Mouse (Mus musculus) E14TG2a.4 (cell line): ENCODE measurements at regions not wholly inside any gene's neighbourhood (a gene's known extent, or its start where the extent isn't known, plus 50 kb on each side); places are given as distances from the start of the nearest gene placed in this dataset.
"Not testable (repeated sequence)": the region's sequence is repeated elsewhere in the genome, so short reads cannot be mapped to it uniquely, and the experiment has no call there.

Experiments used
- H3K27me3 ChIP-seq: 2 replicates; pipeline ENCODE4 v1.6.1; 2014; ENCODE audit warnings: low read length, control low read depth; ENCODE audit not compliant: insufficient read depth
- H3K36me3 ChIP-seq: 2 replicates; pipeline ENCODE4 v1.6.1; 2014; ENCODE audit warnings: low read length, control low read depth; ENCODE audit not compliant: insufficient read depth
- H3K4me1 ChIP-seq: replicated peaks from 2 replicates; pipeline ENCODE4 v1.6.1; 2014; ENCODE audit warnings: low read depth, low read length, control low read depth
- H3K4me3 ChIP-seq: replicated peaks from 2 replicates; pipeline ENCODE4 v1.5.1; 2014; ENCODE audit warnings: mild to moderate bottlenecking, low read length
- H3K9me3 ChIP-seq: 2 replicates; pipeline ENCODE4 v1.6.1; 2014; ENCODE audit warnings: low read length, control low read depth
- CTCF ChIP-seq: conservative IDR thresholded peaks from 2 replicates; pipeline ENCODE4 v1.5.1; 2014; ENCODE audit warnings: low read length
- NANOG ChIP-seq: IDR thresholded peaks from 2 replicates; pipeline ENCODE4 v1.6.1; 2014; ENCODE audit warnings: borderline replicate concordance, low read length, mixed read lengths
- POU5F1 ChIP-seq: IDR thresholded peaks from 2 replicates; pipeline ENCODE4 v1.6.1; 2014; ENCODE audit warnings: low read length, borderline replicate concordance

DNA sequence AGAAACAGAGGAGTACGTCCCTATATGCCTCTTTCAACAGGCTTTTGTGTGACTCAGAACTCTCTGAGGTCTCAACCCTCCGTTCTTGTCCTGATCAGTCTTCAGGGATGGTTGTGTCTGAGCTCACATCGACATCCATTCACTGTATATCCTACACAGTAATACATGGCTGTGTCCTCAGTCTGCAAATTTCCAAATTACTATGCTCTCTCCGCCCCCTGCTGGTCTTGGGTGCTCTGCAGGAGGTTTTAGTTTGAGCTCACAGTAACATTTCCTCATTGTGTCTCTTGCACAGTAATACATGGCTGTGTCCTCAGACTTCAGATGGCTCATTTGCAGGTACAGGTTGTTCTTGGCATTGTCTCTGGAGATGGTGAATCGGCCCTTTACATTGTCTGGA is 53.5 kb downstream of the Adam6a start:
- peak; percentile 21 for TF ChIP-seq CTCF
- not testable (repeated sequence) for H3K4me3 ChIP-seq
- peaks cover 10% of the 10 kb centered on the region; the same call in 1 of the 2 replicates for H3K9me3 ChIP-seq

DNA sequence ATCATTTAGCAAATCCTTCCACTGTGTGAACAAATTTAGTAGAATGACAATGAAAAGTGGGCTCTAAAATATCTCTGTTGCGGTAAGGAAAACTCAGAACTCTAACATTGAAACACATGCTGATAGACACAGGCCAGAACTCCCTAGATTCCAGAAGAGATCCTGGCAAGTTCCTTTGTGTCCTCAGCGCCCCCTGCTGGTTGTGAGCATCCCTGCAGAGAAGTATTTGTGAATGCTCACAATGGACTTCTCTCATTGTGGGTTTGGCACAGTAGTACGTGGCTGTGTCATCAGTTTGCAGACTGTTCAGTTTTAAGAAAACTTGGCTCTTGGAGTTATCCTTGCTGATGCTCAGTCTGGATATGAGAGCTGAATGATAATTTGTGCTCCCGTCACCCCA is 67.2 kb downstream of the Adam6a start:
- no peak overlapping the region for H3K4me3 ChIP-seq
- H3K36me3 ChIP-seq = no peaks in the 10 kb centered on the region
- peaks cover 22% of the 10 kb centered on the region for H3K9me3 ChIP-seq
- no peaks in the 10 kb centered on the region for H3K4me1 ChIP-seq
- peak; percentile 74 for TF ChIP-seq CTCF
- TF ChIP-seq NANOG = no peak
- TF ChIP-seq POU5F1 = no peak
- no peaks in the 10 kb centered on the region for H3K27me3 ChIP-seq

More for the DNA sequence above, 53.5 kb downstream of the Adam6a start:
- H3K4me1 ChIP-seq, H3K36me3 ChIP-seq, H3K27me3 ChIP-seq: not testable (repeated sequence)

DNA sequence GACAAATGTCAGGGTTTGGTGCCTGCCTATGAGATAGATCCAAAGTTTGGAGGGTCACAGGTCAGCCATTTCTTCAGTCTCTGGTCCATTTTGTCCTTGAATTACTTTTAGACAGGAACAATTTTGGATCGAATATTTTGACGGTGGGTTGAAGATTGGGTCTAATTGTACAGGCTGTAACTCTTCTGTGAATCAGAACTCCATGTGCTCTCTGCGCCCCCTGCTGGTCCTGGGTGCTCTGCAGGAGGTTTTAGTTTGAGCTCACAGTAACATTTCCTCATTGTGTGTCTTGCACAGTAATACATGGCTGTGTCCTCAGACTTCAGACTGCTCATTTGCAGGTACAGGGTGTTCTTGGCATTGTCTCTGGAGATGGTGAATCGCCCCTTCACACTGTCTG is 81.5 kb downstream of the Adam6a start:
- H3K4me3 ChIP-seq, H3K36me3 ChIP-seq, H3K4me1 ChIP-seq, H3K9me3 ChIP-seq, H3K27me3 ChIP-seq: not testable (repeated sequence)
- TF ChIP-seq CTCF = peak; percentile 41

DNA sequence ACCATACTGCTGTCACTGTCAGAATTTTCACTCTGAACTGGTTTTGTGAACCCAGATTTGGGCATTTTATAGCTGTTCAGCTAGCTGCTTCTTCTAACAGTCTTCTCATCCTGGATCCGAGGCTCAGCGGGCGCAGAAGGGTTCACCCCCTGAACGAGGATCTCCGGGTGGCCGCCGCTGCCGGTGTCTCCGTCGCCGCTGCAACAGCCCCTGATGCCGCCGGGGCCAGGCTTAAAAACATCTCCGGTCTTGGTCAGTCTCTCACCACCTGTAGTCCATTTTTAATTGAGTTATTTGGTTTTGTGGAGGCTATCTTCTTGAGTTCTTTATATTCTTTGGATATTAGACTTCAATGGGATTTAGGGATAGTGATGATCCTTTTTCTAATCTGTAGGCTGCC is 87.1 kb downstream of the Adam6a start:
- H3K9me3 ChIP-seq, H3K4me1 ChIP-seq, H3K27me3 ChIP-seq, H3K36me3 ChIP-seq, H3K4me3 ChIP-seq: not testable (repeated sequence)
